Mouse (Mus musculus): ENCODE results near the gene Ccdc114.
"Not testable (repeated sequence)": the region's sequence is repeated elsewhere in the genome, so short reads cannot be mapped to it uniquely, and the experiment has no call there.

Gene Ccdc114

GRCm38 (mm10) chr7:45917926-45918325 lies 5.9 kb upstream of the Ccdc114 start:
- DNase-seq (ENCODE audit: low read depth, low spot score): no peak

GRCm38 (mm10) chr7:45919083-45919671 lies 4.7 kb upstream of the Ccdc114 start:
- DNase-seq (ENCODE audit: low read depth, low spot score): peak; percentile 65

- no peak for DNase-seq (ENCODE audit: low read depth, low spot score)
These were observed 4.1 kb upstream of the Ccdc114 start for GRCm38 (mm10) chr7:45919761-45920160.

- no peak for DNase-seq (ENCODE audit: low read depth, low spot score)
These were observed 3.2 kb upstream of the Ccdc114 start for GRCm38 (mm10) chr7:45920583-45921241.

- no peak for DNase-seq (ENCODE audit: low read depth, low spot score)
These were observed 2.6 kb upstream of the Ccdc114 start, which contains the start of gene Emp3 for GRCm38 (mm10) chr7:45921242-45921621. Emp3 (minus strand) TSS chr7:45921404.

- DNase-seq (ENCODE audit: low read depth, low spot score): no peak
These were observed 1.8 kb upstream of the Ccdc114 start for GRCm38 (mm10) chr7:45921950-45922600.

GRCm38 (mm10) chr7:45922928-45923761 lies 727 bp upstream of the Ccdc114 start:
- peak; percentile 98 for DNase-seq (ENCODE audit: low read depth, low spot score)

- DNase-seq (ENCODE audit: low read depth, low spot score): peak; percentile 76
These were observed 551 bp downstream of the Ccdc114 start for GRCm38 (mm10) chr7:45924429-45924816.

- DNase-seq (ENCODE audit: low read depth, low spot score): peak; percentile 75
These were observed 4.9 kb downstream of the Ccdc114 start for GRCm38 (mm10) chr7:45928626-45929295.

- no peak for DNase-seq (ENCODE audit: low read depth, low spot score)
These were observed 5.8 kb downstream of the Ccdc114 start for GRCm38 (mm10) chr7:45929688-45930087.

- DNase-seq (ENCODE audit: low read depth, low spot score): not testable (repeated sequence)
These were observed 9.9 kb downstream of the Ccdc114 start for GRCm38 (mm10) chr7:45933766-45934165.

GRCm38 (mm10) chr7:45935114-45935513 lies 11.2 kb downstream of the Ccdc114 start:
- peak; percentile 53 for DNase-seq (ENCODE audit: low read depth, low spot score)

GRCm38 (mm10) chr7:45939836-45940235 lies 16.0 kb downstream of the Ccdc114 start:
- no peak for DNase-seq (ENCODE audit: low read depth, low spot score)

GRCm38 (mm10) chr7:45941986-45942385 lies 18.1 kb downstream of the Ccdc114 start:
- no peak for DNase-seq (ENCODE audit: low read depth, low spot score)

- DNase-seq (ENCODE audit: low read depth, low spot score): not testable (repeated sequence)
These were observed 19.4 kb downstream of the Ccdc114 start for GRCm38 (mm10) chr7:45943280-45943679.

- DNase-seq (ENCODE audit: low read depth, low spot score): no peak
These were observed 25.2 kb downstream of the Ccdc114 start for GRCm38 (mm10) chr7:45949061-45949460.

GRCm38 (mm10) chr7:45956611-45957010 lies 32.7 kb downstream of the Ccdc114 start:
- DNase-seq (ENCODE audit: low read depth, low spot score): no peak

- peak; percentile 63 for DNase-seq (ENCODE audit: low read depth, low spot score)
These were observed 48.2 kb downstream of the Ccdc114 start for GRCm38 (mm10) chr7:45971831-45972723.

GRCm38 (mm10) chr7:45973271-45973687 lies 49.4 kb downstream of the Ccdc114 start:
- peak; percentile 36 for DNase-seq (ENCODE audit: low read depth, low spot score)

- no peak for DNase-seq (ENCODE audit: low read depth, low spot score)
These were observed 50.2 kb downstream of the Ccdc114 start for GRCm38 (mm10) chr7:45974103-45974502.

Data from ES-CJ7 (cell line).